Mouse (Mus musculus): Measurements from ENCODE around the gene Ints1.

Ints1 gene

DNA sequence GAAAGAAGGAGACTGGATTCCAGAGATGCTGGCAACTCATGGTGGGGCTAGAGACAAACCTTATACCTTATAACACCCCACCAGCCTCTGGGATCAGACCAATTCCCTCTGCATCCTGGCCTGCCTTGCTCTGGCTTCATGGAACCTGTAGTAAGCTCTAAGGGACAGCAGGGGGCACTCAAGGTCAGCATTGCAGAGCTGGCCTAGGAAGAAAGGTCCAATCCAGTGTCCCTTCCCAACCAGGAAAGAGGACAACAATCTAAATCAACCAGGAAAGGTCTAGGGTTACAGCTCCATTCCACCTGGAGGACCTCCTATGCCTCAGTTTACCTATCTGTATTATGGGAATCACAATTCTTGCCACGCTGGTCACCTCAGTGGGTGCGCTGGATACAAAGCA, 57.8 kb downstream of the Ints1 start:
- peak; percentile 68 for DNase-seq (ENCODE audit: low spot score)

DNA sequence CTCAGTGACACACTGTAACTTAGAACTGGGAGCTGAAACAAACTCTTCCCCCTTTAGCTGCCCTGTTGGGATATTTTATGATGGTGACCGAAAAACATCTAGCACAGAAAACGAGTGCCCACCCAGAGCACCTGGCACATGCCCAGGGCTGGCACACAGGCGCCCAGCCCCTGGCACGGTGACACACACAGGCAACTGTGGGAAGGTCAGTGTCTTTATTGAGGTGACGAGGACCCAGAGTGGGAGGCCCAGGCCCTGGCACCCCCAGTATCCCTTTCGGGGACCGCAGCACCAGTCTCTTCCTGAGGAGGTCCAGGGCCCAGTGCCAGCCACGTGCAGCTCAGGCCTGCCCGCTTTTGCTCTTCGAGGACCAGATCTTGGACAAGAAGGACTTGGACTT, 69.0 kb downstream of the Ints1 start:
- no peak for DNase-seq (ENCODE audit: low spot score)

DNA sequence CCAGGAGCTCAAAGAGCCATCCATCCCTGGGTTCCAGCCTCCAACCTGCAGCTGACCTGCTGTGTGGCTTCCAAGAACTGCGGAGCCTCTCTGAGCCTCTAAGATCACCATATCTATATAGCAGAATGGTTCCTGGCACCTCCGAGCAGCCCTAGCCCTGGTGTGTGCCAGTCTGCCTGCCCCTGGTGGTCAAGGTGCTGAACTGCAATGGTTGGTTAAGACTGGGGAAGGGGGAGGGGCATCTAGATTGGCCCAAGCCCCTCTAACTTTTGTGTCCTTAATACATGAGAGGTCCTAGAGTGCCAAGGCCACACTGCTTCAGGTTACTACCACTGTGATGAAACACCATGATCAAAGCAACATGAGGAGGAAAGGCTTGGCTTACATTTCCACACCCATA, 72.6 kb downstream of the Ints1 start:
- DNase-seq (ENCODE audit: low spot score), result no peak

DNA sequence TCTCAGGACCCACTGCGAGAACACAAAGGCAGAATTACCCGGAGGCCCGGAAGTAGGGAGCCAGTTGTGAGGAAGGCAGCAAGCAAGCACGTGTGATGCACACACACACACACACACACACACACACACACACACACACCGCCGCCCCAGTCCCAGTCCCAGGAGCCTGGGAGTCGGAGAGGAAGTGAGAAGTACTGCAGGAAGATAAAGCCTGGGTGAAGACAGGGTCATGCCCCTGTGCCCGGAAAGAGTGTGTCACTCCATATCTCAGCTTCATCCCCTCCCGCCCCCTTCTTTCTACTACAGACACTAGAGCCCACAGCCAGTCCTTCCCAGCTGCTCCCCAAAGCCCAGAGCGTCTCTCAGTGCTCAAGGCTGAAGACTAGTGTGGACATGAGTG, 73.2 kb downstream of the Ints1 start:
- no peak for DNase-seq (ENCODE audit: low spot score)

Measured in lung, postnatal 25 days (tissue).